Mouse (Mus musculus): ENCODE measurements at regions not wholly inside any gene's neighbourhood (a gene's known extent, or its start where the extent isn't known, plus 50 kb on each side); places are given as distances from the start of the nearest gene placed in this dataset.
A peak's percentile ranks its signal among the peaks of the same experiment; 100 is the strongest.
"Not testable (repeated sequence)": the region's sequence is repeated elsewhere in the genome, so short reads cannot be mapped to it uniquely, and the experiment has no call there.

DNA sequence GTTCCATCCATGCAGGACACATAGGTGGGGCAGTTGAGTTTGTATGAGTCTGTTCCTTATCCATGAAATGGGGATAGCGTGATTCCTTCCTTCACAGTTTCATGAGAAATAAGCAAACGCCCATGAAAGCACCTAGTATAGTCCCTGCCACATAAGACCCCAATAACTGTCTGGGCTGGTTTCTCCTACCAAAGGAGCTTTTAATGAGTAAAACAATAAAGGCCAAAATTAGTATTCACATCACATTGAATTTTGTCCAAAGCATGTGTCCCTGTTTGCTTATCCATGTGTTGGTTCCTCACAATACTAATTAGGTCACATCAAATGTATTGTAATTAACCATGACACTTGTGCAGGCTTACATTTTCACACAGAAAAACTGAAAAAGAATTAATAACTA lies 221.3 kb downstream of the Prdm13 start:
- no peak for DNase-seq
- intact Hi-C loops (cut with DNase I), result no loop called here

- DNase-seq, result no peak
- intact Hi-C loops (cut with DNase I), result no loop called here
Measured at GRCm38 (mm10) chr4:21441274-21441673, 244.5 kb downstream of the Prdm13 start.

GRCm38 (mm10) chr4:21436710-21437109 lies 249.1 kb downstream of the Prdm13 start:
- DNase-seq, result no peak
- intact Hi-C loops (cut with DNase I), result no loop called here

- intact Hi-C loops (cut with DNase I), result no loop called here
- no peak for DNase-seq
Measured at GRCm38 (mm10) chr4:21407850-21408249, 277.9 kb downstream of the Prdm13 start.

GRCm38 (mm10) chr4:21369314-21369713 lies 316.4 kb downstream of the Prdm13 start:
- DNase-seq, result no peak
- intact Hi-C loops (cut with DNase I), result loop anchor here (2.0 to 10.0 kb wide), 3 partner anchors 21 to 1347 kb away; no protein-coding TSS in a partner anchor

DNA sequence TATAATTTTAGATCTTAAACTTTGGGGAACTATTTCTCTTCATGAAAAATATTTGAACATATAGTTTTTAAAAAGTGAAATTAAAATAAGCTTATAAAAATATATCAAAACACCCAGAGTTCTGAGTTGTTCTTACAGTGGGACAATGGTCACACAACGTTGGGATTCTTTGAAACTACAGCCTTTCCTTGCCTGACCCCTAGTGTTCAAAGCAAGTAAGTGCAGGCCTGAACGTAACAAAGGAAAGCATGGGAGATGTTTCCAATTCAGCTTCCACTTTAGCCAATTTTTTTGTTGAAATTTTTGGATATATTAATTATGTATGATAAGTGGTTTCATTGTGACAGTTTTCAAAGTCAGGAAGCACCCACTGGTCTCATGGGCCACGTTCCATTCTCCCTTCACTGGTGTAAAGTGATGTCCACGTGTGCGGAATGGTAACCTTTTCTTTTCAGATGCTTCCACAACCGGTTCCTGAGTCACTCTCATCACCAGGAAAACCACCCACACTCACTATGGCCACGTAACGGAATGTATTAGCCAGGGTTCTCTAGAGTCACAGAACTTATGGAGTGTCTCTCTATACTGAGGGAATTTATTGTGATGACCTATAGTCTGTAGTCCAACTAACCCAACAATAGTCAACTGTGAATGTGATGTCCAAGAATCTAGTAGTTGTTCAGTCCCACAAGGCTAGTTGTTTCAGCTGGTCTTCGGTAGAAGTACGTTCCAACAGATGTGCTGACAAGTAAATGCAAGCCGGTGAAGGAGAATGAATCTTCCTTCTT lies 317.3 kb downstream of the Prdm13 start:
- intact Hi-C loops (cut with DNase I), result loop anchor here (2.0 to 10.0 kb wide), 3 partner anchors 22 to 1346 kb away; no protein-coding TSS in a partner anchor
- no peak for DNase-seq

DNA sequence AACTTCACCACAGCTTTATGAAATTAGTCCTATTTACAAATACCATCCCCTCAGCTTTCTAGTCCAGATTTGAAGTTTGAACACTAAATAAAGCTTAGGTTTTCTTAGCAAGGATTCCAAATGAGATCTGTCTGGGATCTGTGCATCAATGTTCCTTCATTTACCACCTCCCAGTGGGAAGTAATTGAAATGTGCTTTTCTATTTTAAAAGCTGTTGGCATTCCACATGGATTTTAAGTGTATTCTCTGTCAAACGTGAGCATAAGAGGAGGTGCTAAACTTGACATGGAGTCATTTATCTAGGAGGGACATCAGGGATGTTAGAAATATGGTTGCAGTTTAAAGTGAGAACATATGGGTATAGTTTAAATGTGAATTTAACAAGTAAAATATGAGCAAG lies 364.0 kb downstream of the Prdm13 start:
- intact Hi-C loops (cut with DNase I), result no loop called here
- DNase-seq, result no peak

DNA sequence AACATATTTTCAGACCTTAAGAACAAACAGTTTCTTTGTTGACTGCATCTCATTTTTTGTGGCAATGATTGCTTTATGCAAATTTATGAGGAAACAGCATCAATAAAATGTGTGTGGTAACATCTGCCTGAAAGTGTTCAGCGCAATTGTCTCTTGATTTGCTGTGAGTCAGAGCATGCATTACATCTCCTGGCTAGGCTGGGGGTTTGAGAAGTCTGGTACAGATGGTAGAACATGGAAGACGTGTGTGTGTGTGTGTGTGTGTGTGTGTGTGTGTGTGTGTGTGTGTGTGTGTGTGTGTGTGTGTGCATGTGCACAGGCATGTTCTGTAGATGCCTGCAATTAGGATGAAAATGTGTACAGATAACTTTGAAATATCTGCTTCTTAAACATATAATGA lies 376.5 kb downstream of the Prdm13 start:
- intact Hi-C loops (cut with DNase I); DNase-seq: not testable (repeated sequence)

DNA sequence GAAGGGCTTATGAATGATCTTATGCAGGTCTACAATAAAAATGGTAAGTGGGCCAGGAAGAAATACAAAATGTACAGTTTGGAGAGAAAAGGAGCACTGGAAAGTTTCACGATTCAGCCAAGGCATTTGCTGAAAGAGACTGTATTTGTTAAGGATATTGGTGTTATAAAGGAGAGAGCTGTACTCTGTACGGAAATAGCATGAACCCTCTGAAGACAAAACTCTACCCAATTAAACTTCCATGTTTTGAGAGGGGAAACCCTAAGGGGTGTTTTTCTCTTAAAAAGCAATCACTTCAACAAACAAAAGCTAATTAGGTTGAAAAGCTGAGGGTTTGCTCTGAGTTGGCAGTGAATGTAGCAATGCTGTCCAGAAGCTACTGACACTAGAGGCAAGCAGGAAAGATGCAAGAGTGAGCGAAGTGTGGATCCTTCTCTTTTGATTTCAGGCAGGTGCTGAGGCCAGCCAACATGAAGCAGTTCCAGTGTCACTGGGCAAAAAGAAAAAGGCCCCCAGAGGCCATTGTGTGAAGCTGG lies 378.2 kb downstream of the Prdm13 start:
- DNase-seq, result no peak
- intact Hi-C loops (cut with DNase I), result no loop called here

DNA sequence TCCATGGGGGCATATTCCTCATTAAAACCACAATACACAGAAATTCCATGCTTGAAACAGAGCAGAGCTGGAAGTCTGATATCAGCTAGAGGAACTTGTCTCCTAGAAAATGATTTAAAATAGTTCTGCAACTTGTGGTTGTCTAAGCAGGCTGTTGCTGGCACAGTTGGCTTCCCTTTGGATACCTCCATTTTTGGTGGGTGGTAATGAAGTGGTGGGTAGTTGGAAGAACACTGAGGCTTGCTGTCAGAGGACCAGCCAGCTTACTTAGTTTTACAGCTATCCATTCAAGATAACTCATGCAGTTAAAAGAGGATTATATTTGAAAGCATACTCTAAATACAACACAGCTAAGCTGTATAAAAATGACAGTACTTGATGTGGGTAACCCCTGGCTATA lies 385.6 kb downstream of the Prdm13 start:
- intact Hi-C loops (cut with DNase I), result no loop called here
- DNase-seq, result no peak

- intact Hi-C loops (cut with DNase I), result no loop called here
- DNase-seq, result no peak
Measured at GRCm38 (mm10) chr4:21267302-21267701, 418.5 kb downstream of the Prdm13 start.

DNA sequence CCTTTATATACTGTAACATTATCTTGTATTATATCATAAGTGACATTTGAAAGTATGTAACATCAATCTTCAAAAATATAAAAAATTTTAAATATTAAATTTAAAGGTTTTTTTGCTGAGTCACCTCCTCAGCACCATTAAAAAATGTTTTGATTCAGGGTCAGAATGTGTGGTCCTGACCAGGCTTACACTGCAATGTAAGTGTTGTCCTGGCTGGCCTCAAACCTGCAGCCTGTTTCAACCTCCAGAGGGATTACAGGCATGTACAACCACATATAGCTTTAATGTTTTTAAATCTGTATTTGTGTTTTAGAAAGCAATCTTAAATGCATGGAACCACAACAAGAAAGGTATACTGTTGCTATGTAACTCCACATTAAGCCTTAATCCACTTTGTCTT lies 418.9 kb downstream of the Prdm13 start:
- intact Hi-C loops (cut with DNase I), result no loop called here

DNA sequence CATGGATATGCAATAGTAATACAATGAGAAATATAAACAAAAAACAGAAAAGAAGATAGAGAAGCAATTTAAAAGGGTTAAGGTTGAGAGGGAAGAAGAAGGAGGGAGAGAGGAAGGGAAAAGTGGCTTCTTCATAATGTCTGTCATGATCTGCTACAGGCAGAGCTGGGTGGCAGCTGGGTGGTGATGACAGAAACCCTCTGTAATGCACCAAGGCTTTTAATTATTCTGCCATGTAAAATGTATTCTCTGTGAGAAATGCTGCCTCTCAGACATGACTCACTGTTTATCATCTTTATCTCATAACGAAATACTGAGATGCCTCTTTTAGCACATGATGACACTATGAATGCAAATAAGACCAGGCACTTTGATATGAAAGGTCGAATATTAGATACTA lies 435.4 kb downstream of the Prdm13 start:
- no peak for DNase-seq
- intact Hi-C loops (cut with DNase I), result no loop called here

More for the DNA sequence above, 418.9 kb downstream of the Prdm13 start:
- DNase-seq, result no peak

DNA sequence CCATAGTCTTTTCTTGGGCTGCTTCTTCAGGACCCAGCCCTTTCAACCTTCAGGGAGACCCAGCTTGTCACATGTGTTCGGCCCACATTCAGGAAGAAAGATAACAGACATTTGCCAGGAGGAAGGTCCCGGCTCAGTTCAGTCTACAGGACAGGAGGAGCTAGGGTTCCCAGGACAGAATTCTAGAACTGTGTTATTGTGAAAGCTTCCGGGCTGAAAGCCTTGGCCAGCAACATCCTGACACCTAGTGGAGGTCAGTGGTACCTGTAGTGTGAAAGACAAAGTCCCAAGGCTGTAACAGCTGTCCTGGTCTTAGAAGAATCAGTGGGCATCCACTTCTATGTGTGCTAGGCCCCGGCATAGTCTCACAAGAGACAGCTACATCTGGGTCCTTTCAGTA lies 463.1 kb downstream of the Prdm13 start:
- intact Hi-C loops (cut with DNase I), result no loop called here
- DNase-seq, result peak in 1 of 2 experiments; percentile 0

GRCm38 (mm10) chr4:21207617-21208016 lies 478.1 kb downstream of the Prdm13 start:
- no peak for DNase-seq
- intact Hi-C loops (cut with DNase I), result no loop called here

GRCm38 (mm10) chr4:21195620-21196019 lies 490.1 kb downstream of the Prdm13 start:
- no peak for DNase-seq
- intact Hi-C loops (cut with DNase I), result no loop called here

DNA sequence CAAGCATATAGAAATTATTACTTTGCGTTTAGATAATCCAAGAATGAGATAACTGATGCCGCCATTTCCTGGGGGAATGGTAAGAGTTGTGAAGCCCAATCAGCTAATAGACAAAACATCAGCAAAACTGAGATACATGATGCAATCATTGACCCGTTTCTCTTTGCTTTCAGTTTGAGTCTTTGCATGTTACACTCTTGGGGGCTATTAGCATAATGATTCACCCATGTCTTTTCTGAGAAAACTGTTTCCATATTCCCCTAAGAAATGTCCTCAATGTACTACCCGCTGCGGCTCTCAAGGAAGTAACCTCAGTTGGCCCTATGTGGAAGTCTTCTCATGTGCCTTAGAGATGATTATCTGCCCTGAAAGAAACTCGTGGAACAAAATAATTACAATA lies 512.0 kb downstream of the Prdm13 start:
- intact Hi-C loops (cut with DNase I), result no loop called here
- DNase-seq, result no peak

DNA sequence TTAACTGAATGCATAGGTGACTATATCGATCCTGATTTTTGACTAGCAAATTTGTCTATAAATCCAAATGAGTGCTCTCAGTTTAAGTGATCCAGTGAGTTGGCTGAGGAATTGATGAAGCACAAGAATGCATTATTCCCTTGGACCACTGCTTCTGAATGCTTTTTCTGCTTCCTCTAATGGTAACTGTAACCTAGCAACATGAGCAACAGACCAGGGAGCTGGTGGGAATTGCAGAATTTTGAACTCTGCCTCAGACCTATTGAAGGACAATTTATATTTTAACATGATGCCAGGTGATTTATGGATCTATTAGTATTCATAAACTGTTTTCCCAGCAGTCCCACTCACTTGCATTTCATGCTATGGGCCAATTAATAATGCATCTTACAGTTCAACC lies 512.7 kb downstream of the Prdm13 start:
- no peak for DNase-seq
- intact Hi-C loops (cut with DNase I), result no loop called here

DNA sequence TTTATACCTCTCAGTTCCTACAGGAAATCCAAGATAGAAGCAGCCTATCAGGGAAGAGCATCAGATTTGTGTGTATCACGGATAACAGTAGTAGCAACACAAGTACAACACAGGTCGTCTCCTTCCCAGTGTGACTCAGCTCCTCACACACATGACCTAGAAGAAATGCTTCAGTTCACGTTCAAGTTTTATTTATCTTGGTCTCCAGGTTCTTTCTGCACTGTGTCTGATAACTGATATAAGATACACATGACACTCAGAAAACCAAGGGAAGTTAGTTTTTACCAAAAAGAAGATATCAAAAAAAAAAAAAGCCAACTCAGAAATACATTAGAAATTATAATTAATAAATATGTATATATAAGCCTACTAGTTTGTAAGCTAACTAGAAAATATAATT lies 515.0 kb downstream of the Prdm13 start:
- intact Hi-C loops (cut with DNase I), result no loop called here
- no peak for DNase-seq

GRCm38 (mm10) chr4:21162124-21162523 lies 523.6 kb downstream of the Prdm13 start:
- intact Hi-C loops (cut with DNase I), result no loop called here
- DNase-seq, result no peak

GRCm38 (mm10) chr4:21125892-21126291 lies 559.9 kb downstream of the Prdm13 start:
- intact Hi-C loops (cut with DNase I), result no loop called here

DNA sequence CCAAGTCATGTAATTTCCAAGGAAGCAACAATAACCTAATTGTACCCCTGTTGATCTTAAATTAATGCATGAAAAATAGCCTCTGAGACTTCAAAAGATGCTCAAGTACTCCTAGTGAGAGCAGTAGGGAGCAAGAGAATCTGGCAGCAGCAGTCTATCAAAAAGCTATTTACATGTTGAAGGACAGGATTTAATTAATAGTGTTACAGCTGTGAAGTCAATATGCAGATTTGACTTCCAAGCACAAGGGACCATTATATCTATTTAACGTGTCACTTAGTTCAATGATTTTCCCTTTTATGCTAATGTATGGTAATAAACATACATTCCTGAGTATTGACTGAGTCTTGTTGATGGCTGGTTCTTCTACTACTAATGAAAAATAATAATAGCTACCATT lies 590.0 kb downstream of the Prdm13 start:
- intact Hi-C loops (cut with DNase I), result no loop called here
- DNase-seq, result no peak

More at GRCm38 (mm10) chr4:21125892-21126291, 559.9 kb downstream of the Prdm13 start:
- no peak for DNase-seq

Data from heart, postnatal 36 days (tissue).